ENCODE assay signal across 21 mouse cellular contexts in the genomic region with DNA sequence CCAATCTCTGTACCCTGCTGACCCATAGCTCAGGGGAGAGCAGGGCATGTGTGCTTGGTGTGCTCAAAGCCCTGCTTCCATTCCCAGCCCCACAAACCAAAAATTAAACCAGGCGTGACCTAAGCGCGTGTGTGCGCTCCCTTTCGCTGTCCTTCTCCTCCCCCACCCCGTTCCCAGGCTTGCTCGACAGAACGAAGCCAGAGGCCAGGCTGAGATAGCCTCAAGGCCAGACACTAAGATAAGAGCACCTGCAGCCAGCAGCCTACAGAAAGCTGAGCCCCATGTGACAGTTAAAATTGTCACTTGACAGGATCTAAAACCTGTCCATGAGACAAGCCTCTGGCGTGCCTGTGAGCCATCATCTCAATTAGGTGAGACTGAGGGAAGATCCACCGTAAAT. TPM values are rescaled to one million over a fixed set of nuclear protein-coding genes. Genes with fewer than 3 reads are reported as not detected.
A peak's percentile ranks its signal among the peaks of the same experiment; 100 is the strongest.
DNase-seq lines count a peak whose midpoint lies in the region; ATAC-seq lines count a peak whose summit lies in the region.
"Had no signal": no experiment of that assay in that cellular context is flagged by ENCODE, and none has a peak within 500 bp of the region (broad histone marks: within the 10 kb centered on the region; RNA-seq: fewer than 3 reads in every experiment).

No protein-coding gene starts in this region.

- no peak overlapping the region for H3K4me3 ChIP-seq in liver, embryonic 16.5 days (ENCODE audit: low read depth, low read length)
- H3K4me3 ChIP-seq in hindbrain, embryonic 10.5 days = no peak overlapping the region
- H3K4me3 ChIP-seq: forebrain, embryonic 15.5 days; hindbrain, embryonic 15.5 days; midbrain, embryonic 12.5 days had no signal

- peak; percentile 30 for DNase-seq in adrenal gland, adult 2 months
- DNase-seq in adrenal gland, postnatal 25 days = no peak
- peak; percentile 44 for DNase-seq in testis, postnatal 14 days (ENCODE audit: low spot score)
- DNase-seq in testis, postnatal 10 days (ENCODE audit: low spot score) = no peak
- DNase-seq in spleen, adult 18-20 months = no peak
- DNase-seq in hindbrain, embryonic 10.5 days (ENCODE audit: low spot score) = no peak
- DNase-seq: cerebellum, adult 18-20 months; cerebellum, postnatal 25 days; embryo, embryonic 11 days; gastrocnemius, postnatal 14 days; heart, postnatal 14 days; kidney, adult 11 months; layer of hippocampus, postnatal 36 days; right cerebral cortex, postnatal 4 days had no signal

- WGBS in liver, embryonic 16.5 days (ENCODE audit: insufficient replicate concordance) = 19% methylated on average over 10 of the region's 10 CpGs
- 68% methylated on average over 10 of the region's 10 CpGs for WGBS in hindbrain, embryonic 10.5 days

- H3K4me1 ChIP-seq in liver, embryonic 16.5 days (ENCODE audit: control insufficient read depth, low read depth, low read length) = peaks cover 6% of the 10 kb centered on the region
- peaks cover 43% of the 10 kb centered on the region for H3K4me1 ChIP-seq in hindbrain, embryonic 10.5 days (replicated peaks)
- H3K4me1 ChIP-seq: forebrain, embryonic 15.5 days; midbrain, embryonic 12.5 days had no signal

- H3K4me2 ChIP-seq in liver, embryonic 16.5 days (ENCODE audit: low read depth, low read length) = no peak overlapping the region
- H3K4me2 ChIP-seq: forebrain, embryonic 15.5 days; hindbrain, embryonic 15.5 days; midbrain, embryonic 12.5 days had no signal

- H3K9ac ChIP-seq in liver, embryonic 16.5 days (ENCODE audit: low read depth, low read length) = no peak overlapping the region
- H3K9ac ChIP-seq: forebrain, embryonic 15.5 days; hindbrain, embryonic 15.5 days; midbrain, embryonic 12.5 days had no signal

- no peaks in the 10 kb centered on the region for H3K27me3 ChIP-seq in liver, embryonic 16.5 days (ENCODE audit: control insufficient read depth, insufficient read depth, low read depth, low read length)
- H3K27me3 ChIP-seq in hindbrain, embryonic 10.5 days (ENCODE audit: insufficient read depth, poor library complexity, severe bottlenecking) = no peaks in the 10 kb centered on the region
- H3K27me3 ChIP-seq: forebrain, embryonic 15.5 days; hindbrain, embryonic 15.5 days; midbrain, embryonic 12.5 days had no signal

- peak; percentile 53 for ATAC-seq in liver, embryonic 16.5 days (ENCODE audit: low read depth)
- ATAC-seq: forebrain, embryonic 15.5 days had no signal

- H3K36me3 ChIP-seq in liver, embryonic 16.5 days (ENCODE audit: control insufficient read depth, insufficient read depth) = no peaks in the 10 kb centered on the region
- no peaks in the 10 kb centered on the region for H3K36me3 ChIP-seq in hindbrain, embryonic 10.5 days
- H3K36me3 ChIP-seq: forebrain, embryonic 15.5 days; hindbrain, embryonic 15.5 days; midbrain, embryonic 12.5 days had no signal

- no peak overlapping the region for H3K27ac ChIP-seq in liver, embryonic 16.5 days (ENCODE audit: low read length)
- no peak overlapping the region for H3K27ac ChIP-seq in hindbrain, embryonic 10.5 days
- H3K27ac ChIP-seq: forebrain, embryonic 15.5 days; hindbrain, embryonic 15.5 days; kidney, postnatal 0 days; macrophage; midbrain, embryonic 12.5 days had no signal

- H3K9me3 ChIP-seq in liver, embryonic 16.5 days (replicated peaks; ENCODE audit: control insufficient read depth, low read length) = no peaks in the 10 kb centered on the region
- 0 out of 2 replicates have a peak, but pooled peaks cover under 1% of the 10 kb centered on the region for H3K9me3 ChIP-seq in hindbrain, embryonic 10.5 days
- H3K9me3 ChIP-seq: forebrain, embryonic 15.5 days; hindbrain, embryonic 15.5 days; midbrain, embryonic 12.5 days had no signal

RNA-seq across cellular contexts. Expression of a gene that starts 23.5 kb away (rescaled TPM):
- total RNA-seq in adrenal gland, adult 2 months (2021) = 1 to 10 TPM; 1.7 to 3.0 TPM
- polyA plus RNA-seq in adrenal gland, adult 2 months (2012; rRNA removed) = 3.5 and 4.0 TPM in 2 replicates
- total RNA-seq in adrenal gland, postnatal 25 days (2021) = 2.1 and 2.8 TPM in 2 replicates
- polyA plus RNA-seq in liver, embryonic 16.5 days (2015; fragmentation: Nextera tagmentation; extraction: Ambion mirVana) = 0.81 and 1.2 TPM in 2 replicates
- polyA plus RNA-seq in hindbrain, embryonic 10.5 days (2016; fragmentation: Nextera tagmentation; extraction: Ambion mirVana) = 0.57 and 0.71 TPM in 2 replicates
- total RNA-seq: monocyte, adult 5-6 weeks had no signal
- polyA plus RNA-seq: macrophage had no signal

RNA-seq across cellular contexts. Expression of a gene that starts 46.9 kb away (rescaled TPM):
- total RNA-seq in adrenal gland, adult 2 months (2021) = 1 to 10 TPM in 1 of 2 experiments, under 1 TPM in 1; 0.92 to 1.9 TPM
- polyA plus RNA-seq in adrenal gland, adult 2 months (2012; rRNA removed) = 1.3 and 2.1 TPM in 2 replicates
- 1.6 and 2.3 TPM in 2 replicates for total RNA-seq in adrenal gland, postnatal 25 days (2021)
- 2.3 and 2.7 TPM in 2 replicates for polyA plus RNA-seq in liver, embryonic 16.5 days (2015; fragmentation: Nextera tagmentation; extraction: Ambion mirVana)
- polyA plus RNA-seq in hindbrain, embryonic 10.5 days (2016; fragmentation: Nextera tagmentation; extraction: Ambion mirVana) = 6.2 and 8.1 TPM in 2 replicates
- total RNA-seq: monocyte, adult 5-6 weeks had no signal
- polyA plus RNA-seq: macrophage had no signal

Comparison
In these comparisons a context has a peak if more than half of its experiments do, and no peak if none do; other contexts are left out.
1. DNase-seq: peak in adrenal gland, adult 2 months (single experiment) and testis, postnatal 14 days (single experiment); none in adrenal gland, postnatal 25 days (single experiment), testis, postnatal 10 days (single experiment), spleen, adult 18-20 months (0 of 2) and hindbrain, embryonic 10.5 days (single experiment).